Mouse (Mus musculus): ENCODE measurements around the gene Batf. TPM values are rescaled to one million over a fixed set of nuclear protein-coding genes. Genes with fewer than 3 reads are reported as not detected.
"Not testable (repeated sequence)": the region's sequence is repeated elsewhere in the genome, so short reads cannot be mapped to it uniquely, and the experiment has no call there.

Batf gene
- total RNA-seq, 2 experiments from 2014 or later: 0.33 TPM; not detected in 1

DNA sequence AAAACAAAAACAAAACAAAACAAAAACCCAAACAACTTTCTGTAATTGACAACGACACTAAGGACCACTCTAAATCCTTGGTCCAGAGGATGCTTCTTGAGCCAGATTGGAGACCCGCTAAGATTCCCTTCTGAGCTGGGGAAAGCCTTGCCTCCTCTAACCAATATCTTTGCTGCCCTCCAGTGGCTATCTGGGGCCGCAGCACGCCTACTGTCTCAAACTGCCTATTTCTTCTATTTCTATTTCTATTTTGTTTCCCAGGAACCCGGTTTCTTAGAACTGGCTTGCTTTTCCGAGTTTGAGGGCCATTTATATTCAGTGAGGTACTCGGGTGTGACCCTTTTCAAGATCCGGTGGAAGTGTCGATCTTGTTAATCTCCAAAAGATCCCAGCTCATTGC, 23.6 kb upstream of the Batf start:
- no peak overlapping the region for H3K4me3 ChIP-seq
- peak; percentile 75 for DNase-seq
- no peak; the same call in none of the 2 replicates for TF ChIP-seq CTCF (IDR thresholded peaks at IDR 0.05)
- no peak overlapping the region for H3K27ac ChIP-seq
- intact Hi-C loops (cut with DNase I): loop anchor here (1.0 to 5.0 kb wide), 3 partner anchors 154 to 316 kb away; no protein-coding TSS in a partner anchor

DNA sequence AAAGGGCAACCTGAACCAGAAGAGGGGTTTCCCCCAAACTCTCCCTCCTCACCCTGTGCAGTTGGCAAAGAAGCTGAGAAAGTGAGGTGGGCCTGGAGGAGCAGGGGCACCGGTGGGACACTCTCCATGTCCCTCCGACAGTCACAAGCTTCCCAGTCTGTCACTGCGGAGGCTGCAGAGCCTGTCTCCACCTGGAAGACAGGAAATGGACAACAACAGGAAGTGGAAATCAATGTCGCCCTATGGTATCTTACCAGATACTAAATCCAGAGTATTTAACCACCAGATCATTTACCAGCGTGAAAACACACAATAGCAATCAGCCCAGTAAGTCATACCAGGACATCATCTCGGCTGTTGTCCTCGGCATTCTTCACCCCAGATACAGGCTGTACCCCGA, 20.4 kb upstream of the Batf start:
- no peak for DNase-seq
- intact Hi-C loops (cut with DNase I): no loop called here
- Histone ChIP-seq H3K4me3 (no peak overlapping the region), H3K27ac (no peak overlapping the region)
- no peak for TF ChIP-seq CTCF (IDR thresholded peaks at IDR 0.05)

DNA sequence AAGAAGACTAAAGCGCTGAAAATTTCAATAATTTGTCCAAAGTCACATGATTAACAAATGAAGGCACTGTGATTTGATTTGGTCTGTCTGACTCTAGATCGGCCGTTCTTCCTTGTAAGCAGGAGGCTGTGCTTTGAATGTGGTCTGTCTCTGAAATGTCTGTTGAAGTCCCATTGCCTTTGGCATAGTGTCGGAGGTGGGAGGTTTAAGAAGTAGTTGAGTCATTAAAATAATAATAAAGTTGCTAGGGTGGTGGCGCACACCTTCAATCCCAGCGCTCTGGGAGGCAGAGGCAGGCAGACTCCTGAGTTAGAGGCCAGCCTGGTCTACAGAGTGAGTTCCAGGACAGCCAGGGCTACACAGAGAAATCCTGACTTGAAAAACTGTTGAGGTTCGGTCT, 19.4 kb upstream of the Batf start:
- intact Hi-C loops (cut with DNase I): no loop called here
- Histone ChIP-seq H3K4me3 (no peak overlapping the region), H3K27ac (no peak overlapping the region)
- no peak for DNase-seq
- TF ChIP-seq CTCF (IDR thresholded peaks at IDR 0.05): no peak

DNA sequence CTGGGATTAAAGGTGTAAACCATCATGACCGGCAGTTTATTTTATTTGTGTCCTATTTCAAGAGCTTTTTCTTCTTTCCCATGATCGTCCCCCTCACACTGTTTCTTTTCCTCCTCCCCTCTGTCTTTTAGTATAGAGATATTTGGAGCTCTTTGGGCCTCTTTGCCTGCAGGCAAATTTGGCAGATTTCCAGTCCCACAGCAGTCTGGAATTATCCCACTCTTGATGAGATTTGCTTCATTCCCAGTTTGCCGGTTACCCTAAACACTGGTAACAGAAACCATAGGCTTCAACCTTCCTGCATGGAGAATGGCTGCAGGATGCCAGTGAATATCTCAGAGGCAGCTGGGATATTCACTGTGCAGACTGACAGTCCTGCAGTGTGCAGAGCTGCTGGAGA, 17.8 kb upstream of the Batf start:
- no peak for TF ChIP-seq CTCF (IDR thresholded peaks at IDR 0.05)
- no peak for DNase-seq
- intact Hi-C loops (cut with DNase I): no loop called here
- Histone ChIP-seq H3K27ac (no peak overlapping the region), H3K4me3 (no peak overlapping the region)

DNA sequence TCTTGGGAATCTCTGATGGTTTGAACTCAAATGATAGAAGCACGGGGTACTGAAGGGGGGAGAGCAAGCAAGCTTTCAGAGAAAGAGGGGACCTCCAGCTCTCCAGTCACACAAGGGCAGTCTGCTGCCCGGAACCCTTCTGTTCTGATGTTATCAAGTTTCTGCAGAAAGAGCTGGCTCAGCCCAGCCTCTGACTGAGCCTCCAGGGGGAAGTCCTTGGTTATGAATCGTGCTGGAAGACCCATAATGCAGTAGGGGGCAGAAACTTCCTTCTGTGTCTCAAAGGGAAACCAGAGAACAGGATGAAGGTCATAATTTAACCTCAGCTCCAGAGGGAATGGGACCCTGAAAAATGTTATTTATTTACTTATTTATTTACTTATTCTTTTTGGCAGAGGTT, 16.4 kb upstream of the Batf start:
- H3K4me3 ChIP-seq: no peak overlapping the region
- TF ChIP-seq CTCF (IDR thresholded peaks at IDR 0.05): no peak
- intact Hi-C loops (cut with DNase I): no loop called here
- H3K27ac ChIP-seq: no peak overlapping the region
- no peak for DNase-seq

DNA sequence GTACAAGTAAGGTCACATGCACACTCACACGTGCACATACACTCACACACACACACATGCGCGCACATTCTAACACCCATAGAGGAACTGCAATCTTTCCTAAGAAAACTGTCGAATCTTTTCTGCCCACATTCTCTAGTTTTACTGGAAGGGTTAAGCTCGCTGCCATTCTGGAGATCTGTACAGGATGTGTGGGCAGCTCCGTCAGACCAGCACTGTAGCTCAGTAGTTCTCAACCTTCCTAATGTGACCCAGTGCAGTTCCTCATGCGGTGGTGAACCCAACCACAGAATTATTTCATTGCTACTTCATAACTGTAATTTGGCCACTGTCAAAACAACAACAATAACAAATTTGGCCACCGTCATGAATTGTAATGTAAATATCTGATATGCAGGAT, 12.6 kb upstream of the Batf start:
- no peak for TF ChIP-seq CTCF (IDR thresholded peaks at IDR 0.05)
- Histone ChIP-seq H3K27ac (no peak overlapping the region), H3K4me3 (no peak overlapping the region)
- intact Hi-C loops (cut with DNase I): no loop called here
- no peak for DNase-seq

DNA sequence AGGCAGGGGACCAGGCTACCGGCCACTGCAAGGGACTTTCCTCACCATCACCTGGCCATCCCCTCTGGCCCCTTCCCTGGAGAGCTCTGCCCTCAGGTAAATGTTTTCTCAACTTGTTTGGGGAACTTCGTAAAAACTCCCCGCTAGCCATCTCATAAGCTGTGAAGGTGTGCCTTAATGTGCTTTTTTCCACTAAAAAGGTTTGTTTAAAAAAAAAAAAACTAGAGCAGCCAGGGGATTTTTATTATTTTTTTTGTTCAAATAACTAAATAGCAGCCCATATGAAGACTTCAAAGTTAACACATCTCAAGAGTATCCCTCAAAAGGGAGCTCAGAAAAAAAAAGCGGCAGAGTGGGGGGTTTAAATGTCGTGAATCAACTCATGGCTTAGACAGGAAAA, 7.4 kb upstream of the Batf start:
- no peak for DNase-seq
- intact Hi-C loops (cut with DNase I): no loop called here
- Histone ChIP-seq H3K27ac (no peak overlapping the region), H3K4me3 (no peak overlapping the region)
- TF ChIP-seq CTCF (IDR thresholded peaks at IDR 0.05): no peak

DNA sequence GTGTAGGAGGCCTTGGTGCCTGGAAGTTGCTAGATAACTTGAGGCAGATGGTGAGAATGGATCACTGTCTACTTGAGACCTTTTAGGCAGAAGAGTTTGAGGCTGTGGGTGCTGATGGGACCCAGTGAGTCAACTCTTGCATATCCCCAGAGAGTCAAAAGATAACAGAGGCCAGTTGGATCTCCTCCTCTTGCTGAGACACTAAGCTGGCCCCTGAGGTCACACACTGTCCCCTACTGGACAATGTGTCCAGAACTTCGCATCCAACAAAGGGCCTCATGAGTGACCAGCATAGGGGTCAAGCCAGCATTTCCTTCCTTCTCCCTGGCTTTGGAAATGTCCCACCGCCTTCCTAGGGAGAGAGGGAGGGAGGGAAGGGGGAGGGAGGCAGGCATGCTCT, 6.7 kb upstream of the Batf start:
- H3K4me3 ChIP-seq: no peak overlapping the region
- intact Hi-C loops (cut with DNase I): no loop called here
- no peak for DNase-seq
- TF ChIP-seq CTCF (IDR thresholded peaks at IDR 0.05): no peak
- no peak overlapping the region for H3K27ac ChIP-seq

DNA sequence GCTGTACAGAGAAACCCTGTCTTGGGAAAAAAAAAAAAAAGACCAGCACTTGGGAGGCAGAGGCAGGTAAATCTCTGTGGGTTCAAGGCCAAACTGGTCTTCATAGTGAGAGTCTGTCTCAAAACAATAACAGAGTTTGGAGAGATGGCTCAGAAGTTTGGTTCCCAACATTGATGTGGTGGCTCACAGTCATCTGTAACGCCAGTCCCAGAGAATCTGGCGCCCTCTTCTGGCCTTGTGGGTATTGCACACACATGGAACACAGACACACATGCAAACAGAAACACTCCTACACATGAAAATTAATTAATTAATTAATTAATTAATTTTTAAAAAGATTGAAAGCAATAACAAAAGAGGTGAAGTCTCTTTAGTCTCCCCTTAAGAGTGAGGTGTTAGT, 4.1 kb upstream of the Batf start:
- intact Hi-C loops (cut with DNase I): no loop called here
- H3K27ac ChIP-seq: no peak overlapping the region
- no peak overlapping the region for H3K4me3 ChIP-seq
- DNase-seq: no peak
- TF ChIP-seq CTCF (IDR thresholded peaks at IDR 0.05): peak; percentile 23; the same call in 1 of the 2 replicates

DNA sequence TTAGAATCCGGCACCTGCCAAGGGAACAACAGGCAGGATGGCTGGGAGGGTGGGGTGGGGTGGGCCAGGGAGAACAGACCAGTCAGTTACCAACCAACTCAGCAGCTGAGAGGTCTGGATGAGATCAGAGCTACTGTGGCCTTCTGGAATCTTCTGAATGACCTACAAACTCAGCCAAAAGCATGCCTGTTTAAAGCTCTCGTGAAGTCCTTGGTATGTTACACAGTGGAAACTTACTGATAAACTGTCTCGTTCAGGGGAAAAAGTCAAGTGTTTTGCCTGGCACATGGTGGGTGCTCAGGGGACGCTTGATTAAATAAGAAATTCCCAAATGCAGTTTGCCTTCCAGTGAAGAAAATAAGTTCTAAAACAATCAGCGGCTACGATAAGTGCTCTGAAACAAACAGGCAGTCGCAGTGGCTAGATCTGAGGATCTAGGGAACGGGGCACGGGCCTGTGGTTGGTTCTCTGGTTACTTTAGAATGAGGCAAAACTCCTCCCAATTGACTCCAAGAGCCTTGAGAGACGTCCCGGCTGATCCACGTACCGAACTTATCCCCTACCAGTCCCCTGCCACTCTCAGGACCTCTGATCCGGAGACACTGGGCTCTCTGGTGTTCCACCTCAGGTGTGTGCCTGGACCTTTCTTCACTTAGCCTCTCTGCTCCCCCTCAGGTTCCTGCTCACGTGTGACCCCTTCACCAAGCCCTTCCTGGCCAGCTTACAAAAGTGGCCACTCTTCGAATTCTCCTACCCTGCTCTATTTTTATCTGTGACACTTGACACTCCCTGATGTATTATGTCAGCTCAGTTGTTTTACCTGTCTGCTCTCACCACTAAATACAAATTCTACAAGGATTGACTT, 1.8 kb upstream of the Batf start:
- H3K27ac ChIP-seq: no peak overlapping the region
- H3K4me3 ChIP-seq: no peak overlapping the region
- DNase-seq: no peak
- no peak for TF ChIP-seq CTCF (IDR thresholded peaks at IDR 0.05)
- intact Hi-C loops (cut with DNase I): no loop called here

DNA sequence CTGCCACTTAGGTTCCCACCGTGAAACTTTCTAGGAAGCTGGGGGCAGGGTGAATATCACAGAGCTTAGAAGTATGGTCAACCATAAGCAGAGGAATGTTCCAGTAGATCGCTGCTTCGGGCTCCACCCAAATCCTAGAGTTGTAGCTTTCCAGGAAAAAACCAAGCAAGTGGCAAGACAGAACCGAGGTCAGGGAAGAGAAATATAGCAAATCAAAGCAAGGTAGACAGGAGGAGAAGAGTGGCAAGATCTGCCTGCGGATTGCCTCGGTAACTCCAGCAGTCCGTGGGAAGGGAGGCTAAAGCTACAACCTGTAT, 706 bp downstream of the Batf start:
- no peak for TF ChIP-seq CTCF (IDR thresholded peaks at IDR 0.05)
- DNase-seq: no peak
- intact Hi-C loops (cut with DNase I): no loop called here
- Histone ChIP-seq H3K27ac (no peak overlapping the region), H3K4me3 (peak overlapping the region; percentile 51)

DNA sequence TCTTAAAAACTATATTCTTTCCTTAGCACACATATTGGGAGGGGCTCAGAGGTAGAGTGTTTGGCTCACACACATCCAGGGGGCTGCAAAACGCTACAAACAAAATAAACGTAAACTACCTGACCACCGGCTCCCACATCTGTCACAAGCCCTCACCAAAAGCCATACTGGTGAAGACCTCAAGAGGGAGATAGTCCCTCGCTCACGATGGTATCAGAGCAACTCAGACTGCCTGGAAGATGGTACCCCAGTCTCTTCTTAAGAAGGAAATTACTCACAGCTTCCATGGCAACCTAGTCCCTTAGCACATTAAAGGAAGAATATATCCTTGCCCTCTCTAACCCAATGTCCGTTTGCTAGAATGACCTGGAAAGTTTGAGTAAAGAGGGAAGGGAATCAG, 1.4 kb downstream of the Batf start:
- no peak for DNase-seq
- no peak overlapping the region for H3K27ac ChIP-seq
- intact Hi-C loops (cut with DNase I): no loop called here
- no peak overlapping the region for H3K4me3 ChIP-seq
- TF ChIP-seq CTCF (IDR thresholded peaks at IDR 0.05): peak; percentile 5; the same call in 1 of the 2 replicates

DNA sequence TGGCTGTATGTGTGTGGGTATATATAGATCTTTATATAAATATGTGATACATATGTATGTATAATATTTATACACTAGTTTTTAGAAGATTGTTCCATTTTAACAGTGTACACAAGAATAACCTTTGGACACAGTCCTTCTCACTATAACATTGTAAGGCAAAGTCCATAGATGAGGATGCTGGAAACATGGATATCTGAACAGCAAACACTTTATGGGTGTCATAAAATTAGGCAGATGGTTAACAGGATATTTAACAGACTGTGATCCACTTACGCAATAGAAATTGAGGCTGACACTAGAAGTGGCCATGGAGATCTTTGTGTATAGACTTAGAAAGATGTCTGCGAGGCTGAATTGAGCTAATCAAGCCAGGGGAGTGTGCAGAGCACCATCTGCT, 9.3 kb downstream of the Batf start:
- intact Hi-C loops (cut with DNase I): no loop called here
- TF ChIP-seq CTCF (IDR thresholded peaks at IDR 0.05): no peak
- Histone ChIP-seq H3K27ac (no peak overlapping the region), H3K4me3 (no peak overlapping the region)
- DNase-seq: no peak

DNA sequence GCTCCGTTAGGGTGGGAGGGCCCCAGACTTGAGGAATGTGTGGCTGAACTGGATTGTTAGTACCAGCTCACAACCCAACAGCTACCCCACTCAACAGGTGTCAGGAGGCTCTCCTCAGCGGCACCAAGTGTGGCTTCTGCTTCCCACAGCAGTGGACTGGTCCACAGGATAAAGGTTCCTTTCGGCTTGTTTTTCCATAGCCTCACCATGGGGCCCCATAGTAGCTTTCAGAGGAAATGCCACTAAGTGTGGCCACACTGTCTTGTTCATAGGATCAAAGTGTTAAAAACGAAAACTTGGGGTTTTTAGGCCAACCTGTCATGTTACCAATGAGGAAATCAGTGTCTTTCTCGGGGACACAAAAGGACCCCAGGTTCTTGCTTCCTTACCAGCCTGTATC, 10.0 kb downstream of the Batf start:
- Histone ChIP-seq H3K27ac (no peak overlapping the region), H3K4me3 (no peak overlapping the region)
- no peak for TF ChIP-seq CTCF (IDR thresholded peaks at IDR 0.05)
- intact Hi-C loops (cut with DNase I): no loop called here
- DNase-seq: no peak

DNA sequence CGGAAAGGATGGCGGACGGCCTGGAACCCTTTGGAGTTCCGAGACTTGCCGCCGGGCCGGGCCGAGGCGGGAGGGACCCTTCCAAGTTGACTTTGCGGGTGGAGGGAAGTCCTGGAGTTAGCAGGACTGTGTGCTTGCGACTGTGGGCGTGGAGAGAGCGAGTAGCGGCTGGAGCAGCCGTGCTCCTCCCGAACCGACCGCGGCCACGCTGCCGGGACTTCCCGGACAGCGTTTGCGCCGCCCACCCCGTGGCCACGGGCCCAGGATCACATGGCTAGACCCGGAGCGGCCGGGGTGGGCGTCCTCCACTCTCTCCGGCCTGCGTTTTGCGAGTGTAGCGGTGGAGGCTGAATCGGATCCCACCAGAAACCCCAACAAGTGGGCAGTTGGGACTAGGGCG, 11.7 kb downstream of the Batf start:
- H3K4me3 ChIP-seq: peak overlapping the region; percentile 57
- DNase-seq; intact Hi-C loops (cut with DNase I): not testable (repeated sequence)
- H3K27ac ChIP-seq: peak overlapping the region; percentile 38; the same call in 1 of the 2 replicates
